Mouse (Mus musculus): ENCODE measurements around the gene Cttnbp2.

Gene Cttnbp2

GRCm38 (mm10) chr6:18514480-18515352 lies at the start of gene Cttnbp2:
Gene Cttnbp2, minus strand, starts transcription at chr6:18514843.
- DNase-seq (ENCODE audit: low read depth, low spot score), result peak; percentile 58

DNA sequence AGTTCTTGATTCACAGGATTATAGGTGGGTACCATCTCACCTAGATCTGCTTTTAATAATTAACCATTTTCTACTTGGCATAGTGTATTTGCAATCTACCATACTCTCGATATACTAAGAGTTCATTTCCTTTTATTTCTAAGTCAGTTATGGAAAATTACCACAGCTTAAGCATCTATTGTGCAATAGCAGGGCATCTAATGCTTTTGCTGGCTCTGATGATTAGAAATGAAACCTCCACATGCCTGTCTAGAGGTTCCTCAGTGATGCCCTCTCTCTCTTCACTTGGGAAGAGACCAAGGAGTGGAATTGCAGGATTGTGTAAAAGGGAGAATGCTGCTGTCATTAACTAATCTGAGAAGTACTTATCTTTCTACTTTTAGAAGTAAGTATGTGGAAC lies 44.4 kb upstream of the Cttnbp2 start:
- DNase-seq (ENCODE audit: low read depth, low spot score), result no peak

GRCm38 (mm10) chr6:18547516-18548465 lies 33.1 kb upstream of the Cttnbp2 start:
- DNase-seq (ENCODE audit: low read depth, low spot score), result no peak

GRCm38 (mm10) chr6:18543878-18544277 lies 29.2 kb upstream of the Cttnbp2 start:
- no peak for DNase-seq (ENCODE audit: low read depth, low spot score)

DNA sequence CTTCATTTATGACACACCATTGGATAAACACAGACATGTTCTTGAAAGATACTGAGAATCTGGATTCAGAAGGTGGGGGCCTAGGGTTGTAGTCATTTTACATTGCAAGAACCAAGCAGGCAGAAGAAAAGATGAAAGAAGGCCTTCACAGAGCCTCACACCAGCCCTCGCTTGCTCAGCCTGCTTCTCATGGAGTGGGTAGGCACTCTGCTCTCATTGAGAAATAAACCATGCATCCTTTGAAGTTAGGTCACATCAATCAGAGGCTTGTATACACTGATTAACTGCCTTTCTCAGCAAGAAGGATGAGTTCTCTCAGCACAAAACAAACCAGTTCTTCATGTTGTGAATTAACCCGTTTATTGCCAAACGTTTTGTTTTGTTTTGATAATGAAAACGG lies 25.8 kb upstream of the Cttnbp2 start:
- no peak for DNase-seq (ENCODE audit: low read depth, low spot score)

DNA sequence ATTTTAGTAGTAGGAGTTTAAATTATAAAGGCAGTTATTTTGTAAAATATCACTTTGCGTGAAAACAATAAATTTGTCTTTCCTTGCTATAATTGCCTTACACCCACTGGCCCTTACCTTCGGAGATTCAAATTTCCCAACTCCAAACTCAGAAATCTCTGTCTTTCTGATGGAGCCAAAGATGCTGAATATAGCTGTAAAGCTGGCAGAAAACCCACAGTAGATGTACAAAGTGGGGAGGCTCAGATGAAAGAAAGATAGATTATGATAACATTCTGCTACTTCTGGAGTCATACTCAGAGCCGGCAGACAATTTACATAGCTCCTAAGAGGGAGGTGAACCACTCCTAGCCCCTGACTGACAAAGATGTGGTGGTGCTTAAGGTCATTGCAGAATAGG lies 15.8 kb upstream of the Cttnbp2 start:
- no peak for DNase-seq (ENCODE audit: low read depth, low spot score)

DNA sequence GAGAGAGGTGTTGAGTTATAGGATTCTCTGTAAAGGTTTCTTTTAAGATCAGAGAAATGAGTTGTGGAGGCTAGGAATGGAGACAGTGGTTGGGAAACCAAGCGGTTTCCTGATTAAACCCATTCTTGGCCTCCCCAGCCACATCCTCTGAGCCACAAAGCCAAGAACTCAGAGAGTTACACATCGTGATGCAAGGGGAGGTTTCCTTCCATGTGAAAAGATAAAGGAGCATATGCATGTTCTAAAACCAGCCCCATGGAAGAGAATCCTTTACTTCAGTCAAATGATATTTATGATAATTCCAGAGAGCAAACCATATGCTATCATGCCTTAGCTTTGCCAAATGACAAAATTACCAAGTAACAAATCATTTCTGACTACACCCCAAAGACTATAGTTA lies 3.0 kb upstream of the Cttnbp2 start:
- no peak for DNase-seq (ENCODE audit: low read depth, low spot score)

DNA sequence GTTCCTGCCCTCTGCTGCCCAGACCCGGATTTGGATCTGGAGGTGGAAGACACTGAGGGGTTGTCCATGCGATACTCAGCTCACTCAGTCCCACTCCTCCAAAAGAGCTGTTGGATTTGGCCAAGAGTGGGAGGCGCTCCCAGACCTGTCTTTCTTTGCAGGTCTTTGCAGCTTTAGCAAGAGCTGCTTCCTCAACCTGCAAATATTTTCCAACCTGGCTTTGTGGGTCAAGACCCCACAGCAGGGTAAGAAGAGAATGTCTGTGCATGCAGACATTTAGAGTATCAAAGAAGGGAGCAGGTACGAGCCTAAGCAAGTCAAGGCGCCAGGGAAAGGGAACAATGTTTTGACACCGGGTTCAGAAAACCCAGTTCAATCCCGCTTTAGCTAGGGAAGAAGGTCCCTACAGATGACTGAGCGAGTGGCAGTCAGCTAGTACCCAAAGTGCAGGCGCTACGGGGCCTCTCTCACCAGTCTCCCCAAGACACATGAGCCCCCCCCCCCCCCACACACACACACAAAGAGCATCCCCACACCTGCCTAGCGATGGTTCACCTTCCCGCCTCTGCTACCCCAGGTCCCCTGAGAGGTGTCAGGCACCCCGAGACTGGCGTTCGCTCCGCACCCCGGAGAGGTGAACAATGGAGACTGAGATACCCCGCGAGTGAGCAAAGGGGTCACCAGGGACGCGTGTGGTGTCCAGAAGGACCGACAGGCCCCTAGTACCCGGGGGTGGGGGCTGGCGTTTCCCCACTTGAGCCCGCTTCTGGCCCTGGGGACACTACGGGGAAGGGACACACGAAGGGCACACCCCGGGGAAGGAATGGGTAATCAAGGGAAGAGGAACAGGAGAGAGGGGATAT lies 801 bp downstream of the Cttnbp2 start:
- no peak for DNase-seq (ENCODE audit: low read depth, low spot score)

- DNase-seq (ENCODE audit: low read depth, low spot score), result no peak
These were observed 2.8 kb downstream of the Cttnbp2 start for GRCm38 (mm10) chr6:18511886-18512285.

DNA sequence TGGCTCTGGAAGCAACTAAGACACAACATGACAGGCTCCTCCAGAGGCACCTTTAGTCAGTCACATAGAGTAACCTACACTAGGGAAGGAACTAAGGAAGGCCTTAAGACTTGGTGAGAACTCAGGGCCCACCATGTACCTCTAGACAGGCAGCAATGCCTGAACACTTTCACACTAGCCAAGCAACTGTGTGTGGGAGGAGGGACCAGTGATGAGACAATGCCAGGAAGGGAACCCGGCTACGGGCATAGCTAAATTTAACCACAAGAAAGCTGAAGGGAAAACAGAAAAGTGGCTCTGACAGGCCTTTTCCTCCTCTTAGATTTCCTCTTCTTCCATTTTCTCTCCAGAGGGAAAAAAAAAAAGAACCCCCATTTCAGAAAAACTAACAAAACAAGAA lies 6.6 kb downstream of the Cttnbp2 start:
- DNase-seq (ENCODE audit: low read depth, low spot score), result no peak

DNA sequence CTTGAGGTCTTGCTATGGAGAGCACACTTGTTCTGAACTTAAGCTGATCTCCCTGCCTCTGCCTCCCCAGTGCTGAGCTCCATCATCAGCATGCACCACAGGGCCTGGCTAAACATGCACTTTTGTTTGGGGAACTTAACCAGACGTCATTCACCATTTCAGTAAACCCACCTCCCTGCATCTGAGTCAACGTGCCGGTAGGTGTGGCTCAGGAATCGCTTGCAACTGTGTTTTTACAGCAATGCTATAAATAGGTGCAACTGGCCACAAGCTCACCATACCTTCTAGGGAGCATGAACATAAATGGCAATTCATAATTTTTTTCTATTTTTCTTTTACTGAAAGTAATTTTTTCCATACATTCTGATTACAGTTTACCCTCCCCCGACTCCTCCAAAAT lies 14.8 kb downstream of the Cttnbp2 start:
- DNase-seq (ENCODE audit: low read depth, low spot score), result no peak

GRCm38 (mm10) chr6:18492977-18493376 lies 21.7 kb downstream of the Cttnbp2 start:
- no peak for DNase-seq (ENCODE audit: low read depth, low spot score)

GRCm38 (mm10) chr6:18492248-18492901 lies 22.3 kb downstream of the Cttnbp2 start:
- no peak for DNase-seq (ENCODE audit: low read depth, low spot score)

- DNase-seq (ENCODE audit: low read depth, low spot score), result no peak
These were observed 29.6 kb downstream of the Cttnbp2 start for GRCm38 (mm10) chr6:18485087-18485486.

- DNase-seq (ENCODE audit: low read depth, low spot score), result no peak
These were observed 30.6 kb downstream of the Cttnbp2 start for GRCm38 (mm10) chr6:18484061-18484460.

- DNase-seq (ENCODE audit: low read depth, low spot score), result no peak
These were observed 32.1 kb downstream of the Cttnbp2 start for GRCm38 (mm10) chr6:18482546-18482945.

- DNase-seq (ENCODE audit: low read depth, low spot score), result no peak
These were observed 32.9 kb downstream of the Cttnbp2 start for GRCm38 (mm10) chr6:18481781-18482180.

- no peak for DNase-seq (ENCODE audit: low read depth, low spot score)
These were observed 37.2 kb downstream of the Cttnbp2 start for GRCm38 (mm10) chr6:18477313-18477930.

DNA sequence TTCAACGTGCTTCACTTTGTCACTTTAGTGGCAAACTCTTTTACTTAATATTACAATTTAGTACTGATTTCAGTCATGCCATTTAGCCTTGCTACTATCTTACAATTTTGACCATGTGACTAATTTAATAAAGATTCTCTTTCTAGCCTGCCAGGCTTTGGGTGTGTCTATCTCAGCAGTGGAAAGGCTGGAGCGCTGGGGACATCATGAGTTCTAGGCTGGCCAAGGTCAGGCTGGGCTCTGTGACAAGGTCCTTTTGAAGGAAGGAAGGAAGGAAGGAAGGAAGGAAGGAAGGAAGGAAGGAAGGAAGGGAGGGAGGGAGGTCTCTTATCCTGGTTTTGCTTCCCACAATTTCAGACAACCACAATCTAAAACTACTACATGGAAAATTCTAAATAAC lies 39.7 kb downstream of the Cttnbp2 start:
- DNase-seq (ENCODE audit: low read depth, low spot score), result no peak

DNA sequence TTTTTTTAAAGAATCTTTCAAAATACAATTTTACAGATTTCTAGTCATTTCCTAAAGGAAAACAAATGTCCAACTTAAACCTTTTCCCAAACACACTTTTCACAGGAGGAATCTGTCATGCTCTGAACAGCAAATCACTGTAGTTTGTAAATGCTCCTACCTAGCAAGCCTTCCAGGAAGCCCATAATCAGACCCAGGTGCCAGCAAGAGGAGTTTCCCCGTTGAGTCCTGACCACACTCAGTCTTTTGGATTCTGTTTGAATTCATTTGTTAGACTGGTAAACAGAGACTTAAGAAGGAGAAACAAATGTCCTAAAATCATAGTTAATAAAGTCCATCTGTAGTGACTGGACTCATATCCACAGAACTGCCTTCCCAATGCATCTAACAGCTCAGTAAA lies 40.1 kb downstream of the Cttnbp2 start:
- no peak for DNase-seq (ENCODE audit: low read depth, low spot score)

GRCm38 (mm10) chr6:18469206-18469605 lies 45.4 kb downstream of the Cttnbp2 start:
- no peak for DNase-seq (ENCODE audit: low read depth, low spot score)

Measured in retina, postnatal 7 days (tissue).